Mouse (Mus musculus) spleen, adult 2 months (tissue): ENCODE measurements around the gene Npas1.

Source experiments
- CTCF ChIP-seq: fragments of 200-500 bp; IDR thresholded peaks from 2 replicates; pipeline ENCODE4 v1.5.1; 2011; ENCODE audit warnings: mild to moderate bottlenecking, inconsistent platforms; ENCODE audit not compliant: insufficient read depth, insufficient read length, insufficient replicate concordance; ENCODE audit errors: extremely low read depth
- POLR2A ChIP-seq: fragments of 200-500 bp; IDR thresholded peaks from 2 replicates; pipeline ENCODE4 v1.6.1; 2011; ENCODE audit warnings: low read depth, low read length, inconsistent platforms

GRCm38 (mm10) chr7:16475764-16476599, 1.5 kb downstream of the Npas1 start:
- TF ChIP-seq CTCF: no peak
- no peak for TF ChIP-seq POLR2A
